Mouse (Mus musculus): ENCODE data around the gene Gtf2i.

Gtf2i gene

GRCm38 (mm10) chr5:134321699-134322098 lies 7.1 kb upstream of the Gtf2i start:
- no peak for DNase-seq

- no peak for DNase-seq
Measured at GRCm38 (mm10) chr5:134318903-134319302, 4.3 kb upstream of the Gtf2i start.

- no peak for DNase-seq
Measured at GRCm38 (mm10) chr5:134316721-134317120, 2.2 kb upstream of the Gtf2i start.

- DNase-seq = peak; percentile 81
Measured at GRCm38 (mm10) chr5:134315623-134316350, 1.2 kb upstream of the Gtf2i start.

GRCm38 (mm10) chr5:134314068-134314674 lies 389 bp downstream of the Gtf2i start:
- peak; percentile 76 for DNase-seq

GRCm38 (mm10) chr5:134313451-134314067 lies 1.0 kb downstream of the Gtf2i start:
- DNase-seq = peak; percentile 98

- peak; percentile 57 for DNase-seq
Measured at GRCm38 (mm10) chr5:134312691-134313450, 1.7 kb downstream of the Gtf2i start.

- DNase-seq = no peak
Measured at GRCm38 (mm10) chr5:134311894-134312411, 2.6 kb downstream of the Gtf2i start.

- no peak for DNase-seq
Measured at GRCm38 (mm10) chr5:134310201-134310600, 4.4 kb downstream of the Gtf2i start.

- no peak for DNase-seq
Measured at GRCm38 (mm10) chr5:134309345-134309744, 5.2 kb downstream of the Gtf2i start.

GRCm38 (mm10) chr5:134304639-134305038 lies 9.9 kb downstream of the Gtf2i start:
- peak; percentile 14 for DNase-seq

GRCm38 (mm10) chr5:134295277-134296050 lies 19.1 kb downstream of the Gtf2i start:
- DNase-seq = no peak

- DNase-seq = no peak
Measured at GRCm38 (mm10) chr5:134294606-134295005, 20.0 kb downstream of the Gtf2i start.

- no peak for DNase-seq
Measured at GRCm38 (mm10) chr5:134291096-134291495, 23.5 kb downstream of the Gtf2i start.

GRCm38 (mm10) chr5:134289935-134290560 lies 24.5 kb downstream of the Gtf2i start:
- no peak for DNase-seq

GRCm38 (mm10) chr5:134288071-134288470 lies 26.5 kb downstream of the Gtf2i start:
- no peak for DNase-seq

GRCm38 (mm10) chr5:134284921-134285320 lies 29.6 kb downstream of the Gtf2i start:
- DNase-seq = no peak

- no peak for DNase-seq
Measured at GRCm38 (mm10) chr5:134282603-134283002, 32.0 kb downstream of the Gtf2i start.

- DNase-seq = no peak
Measured at GRCm38 (mm10) chr5:134282076-134282475, 32.5 kb downstream of the Gtf2i start.

- no peak for DNase-seq
Measured at GRCm38 (mm10) chr5:134279371-134279770, 35.2 kb downstream of the Gtf2i start.

GRCm38 (mm10) chr5:134277109-134277508 lies 37.5 kb downstream of the Gtf2i start:
- no peak for DNase-seq

- no peak for DNase-seq
Measured at GRCm38 (mm10) chr5:134275556-134275955, 39.0 kb downstream of the Gtf2i start.
